Mouse (Mus musculus): ENCODE results near the gene Krtap19-9b. TPM values are rescaled to one million over a fixed set of nuclear protein-coding genes. Genes with fewer than 3 reads are reported as not detected.

Krtap19-9b gene
- polyA plus RNA-seq (2015; fragmentation: Nextera tagmentation; extraction: Ambion mirVana), result not detected in 2 replicates

DNA sequence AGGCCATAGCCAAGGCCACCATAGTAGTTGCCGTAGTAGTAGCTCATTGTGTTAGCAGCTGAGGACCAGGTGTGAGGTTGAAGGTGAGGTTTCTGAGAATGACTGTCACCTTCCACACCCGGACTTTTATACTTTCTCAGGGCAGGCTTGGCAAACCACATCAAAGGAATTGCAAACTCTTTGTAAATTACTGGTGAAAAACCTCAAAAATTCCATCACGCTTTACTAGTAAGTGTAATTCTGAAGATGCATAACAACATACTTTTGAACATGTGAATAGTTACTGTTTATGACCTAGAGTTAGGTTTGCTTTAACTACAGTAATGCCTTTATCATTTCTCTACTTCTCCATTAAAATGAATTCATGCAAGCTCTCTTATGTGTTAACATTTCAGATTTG is at the start of gene Krtap19-9b:
Gene Krtap19-9b (minus strand): TSS at position 101 of the 400 bp plus-strand sequence.

DNA sequence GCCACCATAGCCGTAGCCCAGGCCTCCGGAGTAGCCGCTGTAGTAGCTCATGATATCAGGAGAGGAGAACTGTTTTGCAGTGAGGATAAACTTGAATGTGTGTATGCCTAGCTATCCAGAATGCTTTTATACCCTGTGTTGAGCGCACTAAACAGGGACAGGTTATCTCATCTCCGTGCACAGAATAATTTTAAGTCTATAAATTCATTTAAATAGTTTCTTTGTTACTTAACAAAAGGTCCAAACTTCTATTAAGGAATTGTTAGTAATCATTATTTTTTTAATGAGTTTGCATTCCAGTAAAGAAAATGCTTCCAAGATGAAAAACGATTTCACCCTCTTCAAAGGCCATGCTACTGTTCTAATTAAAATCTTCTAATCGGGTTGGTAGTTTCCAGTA is 30.7 kb upstream of the Krtap19-9b start, which contains the start of gene Krtap16-3:
Gene Krtap16-3 (minus strand): TSS at position 101 of the 400 bp plus-strand sequence.

DNA sequence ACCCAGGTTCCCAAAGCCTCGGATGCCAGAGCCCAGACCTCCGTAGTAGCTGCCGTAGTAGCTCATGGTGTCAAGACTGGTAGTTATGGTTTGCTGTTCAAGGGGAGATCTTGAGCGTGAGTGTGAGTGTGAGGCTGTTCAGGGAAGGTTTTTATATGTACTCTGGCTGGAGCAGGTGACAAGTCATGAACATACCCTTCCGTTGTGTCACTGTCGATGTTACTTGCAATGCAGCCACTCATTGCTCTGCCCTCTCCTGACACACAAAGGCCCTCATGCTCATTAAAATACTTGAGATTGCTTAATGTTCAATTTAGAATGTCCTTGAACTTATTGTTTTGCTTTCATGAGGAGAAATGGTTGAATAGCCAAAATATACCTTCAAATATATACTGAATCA is 35.7 kb downstream of the Krtap19-9b start, which contains the start of gene Krtap19-5:
Gene Krtap19-5 (minus strand): TSS at position 101 of the 400 bp plus-strand sequence.

DNA sequence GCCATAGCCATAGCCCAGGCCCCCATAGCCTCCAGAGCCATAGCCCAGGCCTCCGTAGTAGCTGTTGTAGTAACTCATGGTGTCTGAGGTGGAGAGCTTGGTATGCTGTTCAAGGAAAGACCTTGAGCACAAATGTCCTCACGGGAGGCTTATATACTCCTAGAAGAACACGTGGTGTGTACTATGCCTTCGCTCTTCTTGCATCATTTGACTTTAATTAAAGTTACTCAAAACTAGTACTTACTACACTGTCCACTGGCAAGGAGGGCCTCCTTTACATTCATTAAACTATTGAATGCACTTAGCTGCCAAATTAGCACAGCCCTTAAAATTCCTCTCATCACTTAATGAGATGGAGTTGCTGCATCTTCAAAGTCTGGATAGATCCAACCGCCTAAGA is 47.1 kb downstream of the Krtap19-9b start, which contains the start of gene Krtap19-4:
Gene Krtap19-4 (minus strand): TSS at position 101 of the 400 bp plus-strand sequence.

Other genes starting within 250 kb of the Krtap19-9b start
- not detected in 2 replicates for gene 2310061N02Rik, start 224.3 kb downstream of the Krtap19-9b start, polyA plus RNA-seq (2015; fragmentation: Nextera tagmentation; extraction: Ambion mirVana)
- not detected in 2 replicates for gene Krtap13-1, start 203.4 kb downstream of the Krtap19-9b start, polyA plus RNA-seq (2015; fragmentation: Nextera tagmentation; extraction: Ambion mirVana)
- not detected in 2 replicates for gene Krtap13, start 180.6 kb downstream of the Krtap19-9b start, polyA plus RNA-seq (2015; fragmentation: Nextera tagmentation; extraction: Ambion mirVana)
- not detected in 2 replicates for gene 2310034C09Rik, start 173.4 kb downstream of the Krtap19-9b start, polyA plus RNA-seq (2015; fragmentation: Nextera tagmentation; extraction: Ambion mirVana)
- not detected in 2 replicates for gene 2310057N15Rik, start 158.1 kb downstream of the Krtap19-9b start, polyA plus RNA-seq (2015; fragmentation: Nextera tagmentation; extraction: Ambion mirVana)
- gene Gm5965, start 154.4 kb downstream of the Krtap19-9b start, polyA plus RNA-seq (2015; fragmentation: Nextera tagmentation; extraction: Ambion mirVana), result not detected in 2 replicates
- gene Gm20741, start 120.0 kb downstream of the Krtap19-9b start, polyA plus RNA-seq (2015; fragmentation: Nextera tagmentation; extraction: Ambion mirVana), result not detected in 2 replicates
- not detected in 2 replicates for gene Krtap15, start 112.0 kb downstream of the Krtap19-9b start, polyA plus RNA-seq (2015; fragmentation: Nextera tagmentation; extraction: Ambion mirVana)
- gene Krtap14, start 106.1 kb downstream of the Krtap19-9b start, polyA plus RNA-seq (2015; fragmentation: Nextera tagmentation; extraction: Ambion mirVana), result not detected in 2 replicates
- not detected in 2 replicates for gene Krtap19-1, start 62.9 kb downstream of the Krtap19-9b start, polyA plus RNA-seq (2015; fragmentation: Nextera tagmentation; extraction: Ambion mirVana)
- gene Krtap19-2, start 58.0 kb downstream of the Krtap19-9b start, polyA plus RNA-seq (2015; fragmentation: Nextera tagmentation; extraction: Ambion mirVana), result not detected in 2 replicates
- not detected in 2 replicates for gene Krtap19-3, start 54.2 kb downstream of the Krtap19-9b start, polyA plus RNA-seq (2015; fragmentation: Nextera tagmentation; extraction: Ambion mirVana)
- gene Krtap19-4, start 47.2 kb downstream of the Krtap19-9b start, polyA plus RNA-seq (2015; fragmentation: Nextera tagmentation; extraction: Ambion mirVana), result not detected in 2 replicates
- not detected in 2 replicates for gene Krtap19-5, start 35.8 kb downstream of the Krtap19-9b start, polyA plus RNA-seq (2015; fragmentation: Nextera tagmentation; extraction: Ambion mirVana)
- not detected in 2 replicates for gene Krtap16-3, start 30.6 kb upstream of the Krtap19-9b start, polyA plus RNA-seq (2015; fragmentation: Nextera tagmentation; extraction: Ambion mirVana)
- gene Krtap22-2, start 78.5 kb upstream of the Krtap19-9b start, polyA plus RNA-seq (2015; fragmentation: Nextera tagmentation; extraction: Ambion mirVana), result not detected in 2 replicates
- gene Gm10229, start 83.0 kb upstream of the Krtap19-9b start, polyA plus RNA-seq (2015; fragmentation: Nextera tagmentation; extraction: Ambion mirVana), result not detected in 2 replicates
- gene Krtap6-1, start 99.4 kb upstream of the Krtap19-9b start, polyA plus RNA-seq (2015; fragmentation: Nextera tagmentation; extraction: Ambion mirVana), result not detected in 2 replicates
- not detected in 2 replicates for gene Gm10228, start 109.2 kb upstream of the Krtap19-9b start, polyA plus RNA-seq (2015; fragmentation: Nextera tagmentation; extraction: Ambion mirVana)
- gene Krtap6-5, start 115.6 kb upstream of the Krtap19-9b start, polyA plus RNA-seq (2015; fragmentation: Nextera tagmentation; extraction: Ambion mirVana), result not detected in 2 replicates
- not detected in 2 replicates for gene 1110025L11Rik, start 131.7 kb upstream of the Krtap19-9b start, polyA plus RNA-seq (2015; fragmentation: Nextera tagmentation; extraction: Ambion mirVana)
- not detected in 2 replicates for gene Krtap6-3, start 151.8 kb upstream of the Krtap19-9b start, polyA plus RNA-seq (2015; fragmentation: Nextera tagmentation; extraction: Ambion mirVana)
- not detected in 2 replicates for gene Gm6358, start 208.6 kb upstream of the Krtap19-9b start, polyA plus RNA-seq (2015; fragmentation: Nextera tagmentation; extraction: Ambion mirVana)
- not detected in 2 replicates for gene Gm10061, start 218.8 kb upstream of the Krtap19-9b start, polyA plus RNA-seq (2015; fragmentation: Nextera tagmentation; extraction: Ambion mirVana)
- gene Gm9789, start 225.7 kb upstream of the Krtap19-9b start, polyA plus RNA-seq (2015; fragmentation: Nextera tagmentation; extraction: Ambion mirVana), result not detected in 2 replicates
- gene Gm7735, start 237.2 kb upstream of the Krtap19-9b start, polyA plus RNA-seq (2015; fragmentation: Nextera tagmentation; extraction: Ambion mirVana), result not detected in 2 replicates
- not detected in 2 replicates for gene 1110057P08Rik, start 242.5 kb upstream of the Krtap19-9b start, polyA plus RNA-seq (2015; fragmentation: Nextera tagmentation; extraction: Ambion mirVana)

Measured in neural tube, postnatal 0 days (tissue).